Mouse (Mus musculus): ENCODE results near the gene Gpr157. TPM values are rescaled to one million over a fixed set of nuclear protein-coding genes. Genes with fewer than 3 reads are reported as not detected.

Gpr157 gene
- polyA plus RNA-seq, 1 experiment from 2014 or later: 0.29 TPM

DNA sequence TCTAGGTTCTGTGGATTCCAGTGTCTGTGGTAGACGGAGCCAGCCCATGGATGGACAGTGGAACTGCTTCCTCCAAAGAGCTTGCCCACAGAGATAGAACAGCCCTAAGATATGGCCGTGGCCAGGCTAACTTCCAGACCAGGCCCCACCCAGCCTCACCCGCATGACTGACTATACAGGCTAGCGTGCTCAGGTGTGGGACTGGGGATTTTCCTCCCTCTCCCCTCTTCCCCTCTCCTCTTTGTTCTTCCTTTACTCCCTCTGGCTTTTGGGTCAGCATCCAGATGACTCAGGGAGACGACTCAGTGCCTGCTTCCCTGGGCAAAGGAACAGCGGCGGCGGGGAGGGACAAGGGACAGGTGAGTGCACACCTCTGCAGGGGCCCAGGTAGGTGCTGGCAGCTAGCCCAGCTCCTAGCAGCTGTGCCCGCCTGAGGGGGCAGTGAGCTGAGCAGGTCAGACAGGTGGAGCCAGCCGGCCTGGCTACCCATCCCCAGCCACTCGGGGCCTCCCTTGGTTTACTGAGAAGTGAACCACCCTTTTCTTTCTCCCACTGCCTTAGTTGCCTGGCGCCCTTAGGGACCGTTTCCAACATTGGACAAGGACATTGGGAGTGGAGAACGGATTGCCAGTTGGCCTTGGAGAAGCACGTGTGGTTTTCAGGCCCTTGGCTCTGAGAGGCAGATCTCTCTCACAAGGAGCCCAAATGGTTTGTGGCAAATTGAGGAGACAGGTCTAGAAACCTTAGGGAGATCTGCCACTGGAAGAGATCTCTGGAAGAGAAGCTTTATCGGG, 25.5 kb upstream of the Gpr157 start:
- DNase-seq (ENCODE audit: low spot score): no peak
- no peak overlapping the region for H3K27ac ChIP-seq (replicated peaks; ENCODE audit: low read depth, low read length)
- no peak for ATAC-seq (ENCODE audit: insufficient number of reproducible peaks, low FRiP score, low TSS enrichment, low read depth)

DNA sequence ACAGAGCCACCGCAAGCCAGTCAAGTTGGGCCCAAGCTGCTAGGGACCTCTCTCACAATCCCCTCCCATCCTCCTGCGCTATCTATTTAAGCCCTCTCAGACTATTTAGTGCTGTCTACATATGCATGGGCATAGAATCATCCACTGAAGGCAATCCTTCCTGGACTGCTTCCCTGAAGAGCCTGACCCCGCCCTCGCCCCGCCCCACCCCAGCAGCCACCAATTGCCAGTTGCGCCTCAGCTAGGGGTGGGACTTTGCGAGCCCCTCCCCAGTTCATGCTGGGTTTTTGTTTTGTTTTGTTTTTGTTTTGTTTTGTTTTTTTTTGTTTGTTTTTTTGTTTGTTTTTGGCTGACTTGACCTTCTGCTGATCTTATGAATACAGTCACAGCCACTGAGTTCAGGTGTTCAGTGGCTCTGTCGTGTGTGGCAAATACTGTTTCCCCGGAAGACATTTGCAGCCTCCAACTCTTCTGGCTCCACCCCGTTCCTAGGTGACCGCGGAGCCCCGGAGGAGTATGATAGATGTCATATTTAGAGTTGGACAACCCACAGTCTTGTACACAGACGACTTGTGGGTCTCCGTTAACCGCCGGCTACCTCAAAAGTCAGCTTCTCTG, 20.4 kb upstream of the Gpr157 start:
- 83% methylated on average over 17 of the region's 17 CpGs for WGBS
- H3K4me3 ChIP-seq (ENCODE audit: low read depth, low read length): no peak overlapping the region
- H3K27me3 ChIP-seq (ENCODE audit: control insufficient read depth, insufficient read depth, low read length): no peaks in the 10 kb centered on the region
- ATAC-seq (ENCODE audit: insufficient number of reproducible peaks, low FRiP score, low TSS enrichment, low read depth): no peak
- no peak for DNase-seq (ENCODE audit: low spot score)
- H3K4me1 ChIP-seq (ENCODE audit: control insufficient read depth, insufficient read depth, low read length): 0 out of 2 replicates have a peak, but pooled peaks cover 5% of the 10 kb centered on the region
- H3K9me3 ChIP-seq (ENCODE audit: control insufficient read depth, low read length): no peaks in the 10 kb centered on the region
- H3K36me3 ChIP-seq (ENCODE audit: control insufficient read depth, insufficient read depth, low read length): no peaks in the 10 kb centered on the region
- H3K4me2 ChIP-seq (ENCODE audit: low read depth, severe bottlenecking): no peak overlapping the region
- H3K27ac ChIP-seq (replicated peaks; ENCODE audit: low read depth, low read length): no peak overlapping the region
- H3K9ac ChIP-seq (ENCODE audit: low read length): no peak overlapping the region

More for the DNA sequence above, 25.5 kb upstream of the Gpr157 start:
- peaks cover 6% of the 10 kb centered on the region for H3K4me1 ChIP-seq (ENCODE audit: control insufficient read depth, insufficient read depth, low read length)
- WGBS: 77% methylated on average over 16 of the region's 16 CpGs
- no peak overlapping the region for H3K4me3 ChIP-seq (ENCODE audit: low read depth, low read length)
- no peaks in the 10 kb centered on the region for H3K36me3 ChIP-seq (ENCODE audit: control insufficient read depth, insufficient read depth, low read length)
- no peak overlapping the region for H3K9ac ChIP-seq (ENCODE audit: low read length)
- H3K27me3 ChIP-seq (ENCODE audit: control insufficient read depth, insufficient read depth, low read length): no peaks in the 10 kb centered on the region
- no peaks in the 10 kb centered on the region for H3K9me3 ChIP-seq (ENCODE audit: control insufficient read depth, low read length)
- H3K4me2 ChIP-seq (ENCODE audit: low read depth, severe bottlenecking): no peak overlapping the region

DNA sequence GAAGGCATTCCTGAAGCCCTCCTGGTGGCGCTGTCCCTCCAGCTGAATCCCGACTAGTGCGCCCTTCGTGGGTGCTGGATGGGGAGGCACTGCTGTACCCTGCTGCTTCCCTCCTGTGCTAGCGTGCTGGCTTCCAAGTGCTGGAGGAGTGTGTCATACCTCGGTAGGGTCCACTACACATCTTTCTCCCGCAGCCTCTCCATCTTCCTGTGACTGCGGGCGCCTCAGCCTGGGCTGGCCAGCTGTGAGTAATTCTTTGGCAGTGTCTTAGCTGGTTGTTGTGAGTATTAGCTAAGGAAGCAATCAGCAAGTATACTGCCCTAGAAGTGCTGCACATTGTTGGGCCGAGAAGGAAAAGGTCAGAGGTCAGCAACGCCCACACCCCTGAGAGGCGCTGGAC, 18.9 kb upstream of the Gpr157 start:
- no peak for ATAC-seq (ENCODE audit: insufficient number of reproducible peaks, low FRiP score, low TSS enrichment, low read depth)
- DNase-seq (ENCODE audit: low spot score): no peak
- Histone ChIP-seq H3K9ac (ENCODE audit: low read length) (no peak overlapping the region), H3K27me3 (ENCODE audit: control insufficient read depth, insufficient read depth, low read length) (no peaks in the 10 kb centered on the region), H3K27ac (replicated peaks; ENCODE audit: low read depth, low read length) (no peak overlapping the region), H3K9me3 (ENCODE audit: control insufficient read depth, low read length) (no peaks in the 10 kb centered on the region), H3K4me1 (ENCODE audit: control insufficient read depth, insufficient read depth, low read length) (0 out of 2 replicates have a peak, but pooled peaks cover 5% of the 10 kb centered on the region), H3K36me3 (ENCODE audit: control insufficient read depth, insufficient read depth, low read length) (no peaks in the 10 kb centered on the region), H3K4me2 (ENCODE audit: low read depth, severe bottlenecking) (no peak overlapping the region), H3K4me3 (ENCODE audit: low read depth, low read length) (no peak overlapping the region)
- 69% methylated on average over 12 of the region's 12 CpGs for WGBS

DNA sequence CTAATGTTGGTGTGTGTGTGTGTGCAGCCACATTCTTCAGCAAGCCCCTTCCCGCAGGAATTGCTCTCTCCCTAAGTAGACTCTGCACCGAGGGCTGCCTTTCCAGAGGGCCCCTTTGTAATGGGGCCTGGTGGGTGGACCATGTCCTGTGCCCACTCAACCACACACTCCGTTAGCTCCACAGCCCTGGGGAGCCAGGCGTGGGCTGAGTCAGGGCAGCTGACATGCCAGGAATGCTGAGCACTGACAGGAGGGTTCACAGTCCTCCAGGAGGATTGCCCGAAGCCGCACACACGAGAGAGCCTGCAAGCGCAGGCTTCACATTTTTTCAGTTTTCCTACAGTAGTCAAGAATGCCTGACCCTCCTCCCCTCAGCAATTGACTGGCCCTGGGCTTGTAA, 17.0 kb upstream of the Gpr157 start:
- Histone ChIP-seq H3K9me3 (ENCODE audit: control insufficient read depth, low read length) (no peaks in the 10 kb centered on the region), H3K4me1 (ENCODE audit: control insufficient read depth, insufficient read depth, low read length) (0 out of 2 replicates have a peak, but pooled peaks cover 5% of the 10 kb centered on the region), H3K4me3 (ENCODE audit: low read depth, low read length) (no peak overlapping the region), H3K27me3 (ENCODE audit: control insufficient read depth, insufficient read depth, low read length) (no peaks in the 10 kb centered on the region), H3K36me3 (ENCODE audit: control insufficient read depth, insufficient read depth, low read length) (no peaks in the 10 kb centered on the region), H3K4me2 (ENCODE audit: low read depth, severe bottlenecking) (no peak overlapping the region), H3K27ac (replicated peaks; ENCODE audit: low read depth, low read length) (no peak overlapping the region), H3K9ac (ENCODE audit: low read length) (no peak overlapping the region)
- WGBS: 62% methylated on average over 8 of the region's 8 CpGs
- DNase-seq (ENCODE audit: low spot score) (no peak), ATAC-seq (ENCODE audit: insufficient number of reproducible peaks, low FRiP score, low TSS enrichment, low read depth) (no peak)

DNA sequence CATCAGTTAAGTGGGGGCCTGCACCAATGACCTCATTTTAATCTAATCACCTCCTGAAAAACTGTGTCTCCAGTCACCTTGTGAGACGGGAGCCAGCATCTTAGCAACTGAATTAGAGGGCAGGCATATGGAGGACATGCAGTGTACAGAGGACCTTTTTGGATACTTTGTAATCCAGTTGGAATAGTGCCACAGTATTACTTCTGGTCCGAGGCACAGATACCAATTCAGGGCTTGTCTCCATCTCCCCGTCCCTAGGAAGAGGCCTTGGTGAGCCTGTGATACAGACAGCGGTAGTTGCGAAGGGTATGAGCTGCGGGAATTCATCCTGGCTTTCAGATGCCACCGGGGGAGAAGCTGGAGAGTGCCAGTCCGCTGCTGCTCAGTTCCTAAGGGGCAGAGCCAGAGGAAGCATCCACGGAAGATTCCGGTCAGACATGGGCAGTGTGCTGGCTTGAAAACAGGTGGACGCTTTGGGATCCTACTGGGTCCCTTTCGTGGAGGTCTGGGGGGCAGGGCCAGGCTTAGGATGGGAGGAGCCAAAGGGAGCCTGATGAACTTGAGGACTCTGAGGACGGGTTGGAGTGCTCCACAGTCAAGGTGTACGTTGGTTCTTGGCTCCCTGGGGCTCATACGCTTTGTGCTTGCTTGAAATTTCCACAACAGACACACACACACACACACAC, 14.6 kb upstream of the Gpr157 start:
- H3K9ac ChIP-seq (ENCODE audit: low read length): no peak overlapping the region
- 59% methylated on average over 15 of the region's 15 CpGs for WGBS
- H3K27ac ChIP-seq (replicated peaks; ENCODE audit: low read depth, low read length): no peak overlapping the region
- 0 out of 2 replicates have a peak, but pooled peaks have one; percentile 54 for ATAC-seq (ENCODE audit: insufficient number of reproducible peaks, low FRiP score, low TSS enrichment, low read depth)
- H3K27me3 ChIP-seq (ENCODE audit: control insufficient read depth, insufficient read depth, low read length): no peaks in the 10 kb centered on the region
- 0 out of 2 replicates have a peak, but pooled peaks cover 5% of the 10 kb centered on the region for H3K4me1 ChIP-seq (ENCODE audit: control insufficient read depth, insufficient read depth, low read length)
- no peaks in the 10 kb centered on the region for H3K36me3 ChIP-seq (ENCODE audit: control insufficient read depth, insufficient read depth, low read length)
- H3K9me3 ChIP-seq (ENCODE audit: control insufficient read depth, low read length): no peaks in the 10 kb centered on the region
- no peak for DNase-seq (ENCODE audit: low spot score)
- H3K4me2 ChIP-seq (ENCODE audit: low read depth, severe bottlenecking): no peak overlapping the region
- no peak overlapping the region for H3K4me3 ChIP-seq (ENCODE audit: low read depth, low read length)

DNA sequence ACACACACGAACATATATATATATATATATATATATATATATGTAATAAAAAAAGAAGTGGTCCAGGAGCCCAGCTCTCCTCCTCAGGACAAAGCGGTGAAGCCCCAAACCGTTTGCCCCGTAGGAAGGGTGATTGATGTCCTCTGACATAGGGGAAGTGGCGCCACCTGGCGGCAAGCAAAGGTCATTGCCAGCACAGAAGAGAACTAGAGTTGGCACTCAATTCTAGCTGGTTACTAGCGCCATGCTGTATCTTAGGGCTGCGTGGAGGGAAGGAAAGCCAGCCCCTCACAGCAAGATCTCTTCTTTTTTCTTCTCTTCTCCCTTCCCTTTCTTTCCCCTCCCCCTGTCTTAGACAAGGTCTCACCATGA, 14.1 kb upstream of the Gpr157 start:
- Histone ChIP-seq H3K27ac (replicated peaks; ENCODE audit: low read depth, low read length) (no peak overlapping the region), H3K4me1 (ENCODE audit: control insufficient read depth, insufficient read depth, low read length) (0 out of 2 replicates have a peak, but pooled peaks cover 5% of the 10 kb centered on the region), H3K4me3 (ENCODE audit: low read depth, low read length) (no peak overlapping the region), H3K36me3 (ENCODE audit: control insufficient read depth, insufficient read depth, low read length) (no peaks in the 10 kb centered on the region), H3K27me3 (ENCODE audit: control insufficient read depth, insufficient read depth, low read length) (no peaks in the 10 kb centered on the region), H3K9ac (ENCODE audit: low read length) (no peak overlapping the region), H3K9me3 (ENCODE audit: control insufficient read depth, low read length) (no peaks in the 10 kb centered on the region), H3K4me2 (ENCODE audit: low read depth, severe bottlenecking) (no peak overlapping the region)
- peak; percentile 72 for DNase-seq (ENCODE audit: low spot score)
- 19% methylated on average over 8 of the region's 8 CpGs for WGBS
- no peak for ATAC-seq (ENCODE audit: insufficient number of reproducible peaks, low FRiP score, low TSS enrichment, low read depth)

DNA sequence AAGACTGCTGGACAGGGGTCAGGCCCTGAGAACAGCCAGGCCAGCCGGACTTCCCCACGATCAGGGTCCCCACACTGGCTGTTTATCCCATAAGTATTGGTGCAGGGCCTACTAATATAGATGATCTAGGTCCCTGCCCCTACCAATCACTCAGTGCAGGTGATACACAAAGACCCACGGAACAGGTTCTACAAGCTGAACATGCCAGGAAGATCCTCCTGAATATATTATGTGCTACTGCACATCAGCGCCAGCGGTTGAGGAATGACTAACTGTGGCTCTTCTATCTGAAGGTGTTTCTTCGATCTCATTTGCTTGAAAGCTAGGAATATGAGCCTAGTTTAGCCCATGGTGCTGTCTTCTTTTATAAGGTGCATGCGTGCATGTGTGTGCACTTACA, 11.8 kb upstream of the Gpr157 start:
- Histone ChIP-seq H3K4me3 (ENCODE audit: low read depth, low read length) (no peak overlapping the region), H3K4me1 (ENCODE audit: control insufficient read depth, insufficient read depth, low read length) (no peaks in the 10 kb centered on the region), H3K27ac (replicated peaks; ENCODE audit: low read depth, low read length) (no peak overlapping the region), H3K36me3 (ENCODE audit: control insufficient read depth, insufficient read depth, low read length) (no peaks in the 10 kb centered on the region), H3K4me2 (ENCODE audit: low read depth, severe bottlenecking) (no peak overlapping the region), H3K9ac (ENCODE audit: low read length) (no peak overlapping the region), H3K27me3 (ENCODE audit: control insufficient read depth, insufficient read depth, low read length) (no peaks in the 10 kb centered on the region), H3K9me3 (ENCODE audit: control insufficient read depth, low read length) (no peaks in the 10 kb centered on the region)
- no peak for DNase-seq (ENCODE audit: low spot score)
- no peak for ATAC-seq (ENCODE audit: insufficient number of reproducible peaks, low FRiP score, low TSS enrichment, low read depth)
- 87% methylated on average over 7 of the region's 7 CpGs for WGBS

DNA sequence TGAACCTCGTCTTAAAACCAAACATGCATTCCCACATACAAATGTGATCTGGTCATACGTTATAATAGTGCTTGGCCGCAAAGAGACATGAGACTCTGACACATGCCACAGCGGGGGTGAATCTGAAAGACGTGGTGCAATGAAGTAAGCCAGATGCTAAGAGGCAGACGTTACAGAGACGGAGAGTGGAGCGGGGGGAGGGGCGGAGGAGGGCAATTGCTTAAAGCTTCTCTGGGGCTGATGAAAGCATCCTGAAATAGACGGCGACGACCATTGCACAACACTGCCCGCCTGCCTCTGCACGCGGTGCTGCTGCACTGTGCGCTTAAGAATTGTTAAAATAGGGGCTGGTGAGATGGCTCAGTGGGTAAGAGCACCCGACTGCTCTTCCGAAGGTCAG, 11.0 kb upstream of the Gpr157 start:
- H3K27ac ChIP-seq (replicated peaks; ENCODE audit: low read depth, low read length): no peak overlapping the region
- 36% methylated on average over 18 of the region's 18 CpGs for WGBS
- no peak overlapping the region for H3K4me2 ChIP-seq (ENCODE audit: low read depth, severe bottlenecking)
- no peaks in the 10 kb centered on the region for H3K36me3 ChIP-seq (ENCODE audit: control insufficient read depth, insufficient read depth, low read length)
- H3K4me1 ChIP-seq (ENCODE audit: control insufficient read depth, insufficient read depth, low read length): no peaks in the 10 kb centered on the region
- H3K27me3 ChIP-seq (ENCODE audit: control insufficient read depth, insufficient read depth, low read length): no peaks in the 10 kb centered on the region
- H3K4me3 ChIP-seq (ENCODE audit: low read depth, low read length): no peak overlapping the region
- no peaks in the 10 kb centered on the region for H3K9me3 ChIP-seq (ENCODE audit: control insufficient read depth, low read length)
- ATAC-seq (ENCODE audit: insufficient number of reproducible peaks, low FRiP score, low TSS enrichment, low read depth): no peak
- no peak overlapping the region for H3K9ac ChIP-seq (ENCODE audit: low read length)
- no peak for DNase-seq (ENCODE audit: low spot score)

Data from limb, embryonic 11.5 days (tissue).